Mouse (Mus musculus) MEL (cell line): ENCODE measurements around the gene Rexo1.

Source experiments
- BHLHE40 ChIP-seq: IDR thresholded peaks from 2 replicates; pipeline ENCODE4 v1.6.1; 2012; ENCODE audit warnings: low read depth, mild to moderate bottlenecking, inconsistent platforms, low read length, improper control_type of control experiment, borderline replicate concordance
- CHD1 ChIP-seq: IDR thresholded peaks from 2 replicates; pipeline ENCODE4 v1.6.1; 2012; ENCODE audit warnings: low read depth, mild to moderate bottlenecking, inconsistent platforms, low read length, improper control_type of control experiment
- CTCF ChIP-seq, 3 experiments: IDR thresholded peaks in 2 of 3; conservative IDR thresholded peaks in 1 of 3; 2 replicates each; pipeline ENCODE4 v1.5.1; 2011 to 2012; ENCODE audit warnings: low read length in 3 of 3, low read depth in 2 of 3, mild to moderate bottlenecking in 2 of 3, improper control_type of control experiment in 1 of 3, inconsistent platforms in 1 of 3, mixed read lengths in 1 of 3, moderate library complexity in 1 of 3; ENCODE audit not compliant: control insufficient read depth in 1 of 3, insufficient read depth in 1 of 3, poor library complexity in 1 of 3, severe bottlenecking in 1 of 3
- EP300 ChIP-seq, 2 experiments: IDR thresholded peaks; 2 replicates each; pipeline ENCODE4 v1.6.1; 2011; ENCODE audit warnings: improper control_type of control experiment in 2 of 2, low read length in 2 of 2, low read depth in 1 of 2, mild to moderate bottlenecking in 1 of 2
- GATA1 ChIP-seq: IDR thresholded peaks from 2 replicates; pipeline ENCODE4 v1.6.1; 2011; ENCODE audit warnings: low read depth, low read length, improper control_type of control experiment
- JUND ChIP-seq: IDR thresholded peaks from 2 replicates; pipeline ENCODE4 v1.6.1; 2011; ENCODE audit warnings: low read depth, mild to moderate bottlenecking, improper control_type of control experiment, low read length
- MXI1 ChIP-seq: IDR thresholded peaks from 2 replicates; pipeline ENCODE4 v1.6.1; 2011; ENCODE audit warnings: mild to moderate bottlenecking, low read depth, low read length, improper control_type of control experiment
- MYB ChIP-seq: IDR thresholded peaks from 2 replicates; pipeline ENCODE4 v1.6.1; 2011; ENCODE audit warnings: mild to moderate bottlenecking, low read depth, low read length, improper control_type of control experiment
- POLR2A ChIP-seq, 2 experiments: IDR thresholded peaks; 2 replicates each; pipeline ENCODE4 v1.6.1; 2011 to 2012; ENCODE audit warnings: low read length in 2 of 2, mild to moderate bottlenecking in 2 of 2, control low read depth in 1 of 2, improper control_type of control experiment in 1 of 2, low read depth in 1 of 2, moderate library complexity in 1 of 2; ENCODE audit not compliant: control insufficient read depth in 1 of 2, insufficient read depth in 1 of 2, poor library complexity in 1 of 2
- TAL1 ChIP-seq: IDR thresholded peaks from 2 replicates; pipeline ENCODE4 v1.6.1; 2012; ENCODE audit warnings: mild to moderate bottlenecking, inconsistent platforms, low read length, moderate library complexity, mixed read lengths
- ZKSCAN1 ChIP-seq: IDR thresholded peaks from 2 replicates; pipeline ENCODE4 v1.6.1; 2012; ENCODE audit warnings: low read depth, mild to moderate bottlenecking, inconsistent platforms, low read length, improper control_type of control experiment, moderate library complexity

- TF ChIP-seq CTCF (IDR thresholded peaks at IDR 0.05 in 2 of 3, conservative IDR thresholded peaks at IDR 0.05 in 1 of 3; ENCODE audit: control insufficient read depth in 1 of 3, insufficient read depth in 1 of 3, low read depth in 2 of 3, low read length in 3 of 3, poor library complexity in 1 of 3, severe bottlenecking in 1 of 3) (no peak), POLR2A (IDR thresholded peaks at IDR 0.05; ENCODE audit: control insufficient read depth in 1 of 2, insufficient read depth in 1 of 2, low read depth in 1 of 2, low read length in 2 of 2, poor library complexity in 1 of 2) (no peak), MXI1 (no peak), GATA1 (no peak), MYB (no peak), CHD1 (no peak), ZKSCAN1 (no peak), JUND (no peak), EP300 (IDR thresholded peaks at IDR 0.05; ENCODE audit: low read depth in 1 of 2, low read length in 2 of 2) (no peak), TAL1 (no peak), BHLHE40 (no peak)
Measured at GRCm38 (mm10) chr10:80603364-80603763, 42.0 kb upstream of the Rexo1 start.
